ENCODE assay signal across 10 mouse cellular contexts in the genomic region with DNA sequence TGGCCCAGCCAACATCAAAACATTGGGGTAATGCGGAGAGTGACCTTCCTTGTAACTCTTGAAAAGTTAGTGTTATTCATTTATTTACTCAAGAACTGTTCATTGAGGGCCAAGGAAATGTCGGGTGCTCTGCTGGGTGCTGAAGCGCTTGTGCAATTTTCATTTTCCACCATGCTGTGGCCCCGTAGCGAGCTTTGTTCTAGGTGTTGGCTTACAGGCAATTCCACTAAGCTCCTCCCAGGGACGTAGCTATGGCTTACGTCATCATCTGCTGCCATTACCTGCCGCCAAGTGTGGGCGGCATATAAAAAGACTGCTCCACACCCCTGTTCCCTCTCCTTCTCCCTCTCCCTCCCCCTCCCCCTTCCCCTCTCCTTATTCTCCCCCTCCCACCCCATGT. TPM values are rescaled to one million over a fixed set of nuclear protein-coding genes. Genes with fewer than 3 reads are reported as not detected.
A peak's percentile ranks its signal among the peaks of the same experiment; 100 is the strongest.
DNase-seq lines count a peak whose midpoint lies in the region; ATAC-seq and TF ChIP-seq lines count a peak whose summit lies in the region.
"Had no signal": no experiment of that assay in that cellular context is flagged by ENCODE, and none has a peak within 500 bp of the region (broad histone marks: within the 10 kb centered on the region; RNA-seq: fewer than 3 reads in every experiment).

No protein-coding gene starts in this region.

- no peak for DNase-seq in kidney, adult 2 months
- DNase-seq in kidney, adult 9 months = no peak
- peak; percentile 79 for DNase-seq in limb, embryonic 14.5 days (ENCODE audit: low spot score)
- no peak for DNase-seq in gastrocnemius, postnatal 4 days (ENCODE audit: low spot score in 2 of 2)
- DNase-seq in cerebellum, adult 9-10 months = no peak
- no peak for DNase-seq in kidney, postnatal 10 days

- H3K36me3 ChIP-seq in kidney, adult 2 months (ENCODE audit: control insufficient read depth, insufficient read depth, low read length) = no peaks in the 10 kb centered on the region
- no peaks in the 10 kb centered on the region for H3K36me3 ChIP-seq in embryonic facial prominence, embryonic 15.5 days
- H3K36me3 ChIP-seq in limb, embryonic 14.5 days (ENCODE audit: control insufficient read depth, insufficient read depth, low read length) = no peaks in the 10 kb centered on the region
- H3K36me3 ChIP-seq in neural tube, embryonic 12.5 days = no peaks in the 10 kb centered on the region

- no peak overlapping the region for H3K9ac ChIP-seq in embryonic facial prominence, embryonic 15.5 days
- H3K9ac ChIP-seq in limb, embryonic 14.5 days (ENCODE audit: low read depth, low read length, severe bottlenecking) = no peak overlapping the region
- no peak overlapping the region for H3K9ac ChIP-seq in neural tube, embryonic 12.5 days

- TF ChIP-seq CTCF in kidney, adult 2 months (conservative IDR thresholded peaks at IDR 0.05; ENCODE audit: insufficient read depth, insufficient read length, low read depth, low read length) = no peak

- H3K27ac ChIP-seq in kidney, adult 2 months (ENCODE audit: insufficient read depth, low read depth, low read length) = no peak overlapping the region
- H3K27ac ChIP-seq in embryonic facial prominence, embryonic 15.5 days (replicated peaks) = peak overlapping the region; percentile 61
- H3K27ac ChIP-seq in limb, embryonic 14.5 days (replicated peaks; ENCODE audit: low read depth, low read length) = peak overlapping the region; percentile 82
- H3K27ac ChIP-seq in neural tube, embryonic 12.5 days = no peak overlapping the region

- no peaks in the 10 kb centered on the region for H3K27me3 ChIP-seq in kidney, adult 2 months (replicated peaks; ENCODE audit: control insufficient read depth, insufficient read depth, low read length)
- no peaks in the 10 kb centered on the region for H3K27me3 ChIP-seq in embryonic facial prominence, embryonic 15.5 days
- no peaks in the 10 kb centered on the region for H3K27me3 ChIP-seq in limb, embryonic 14.5 days (ENCODE audit: control insufficient read depth, insufficient read depth, low read length)
- no peaks in the 10 kb centered on the region; the same call in 1 of the 2 replicates for H3K27me3 ChIP-seq in neural tube, embryonic 12.5 days (replicated peaks)

- peak overlapping the region; percentile 40 for H3K4me2 ChIP-seq in embryonic facial prominence, embryonic 15.5 days (replicated peaks)
- H3K4me2 ChIP-seq in limb, embryonic 14.5 days (replicated peaks; ENCODE audit: low read depth, low read length, severe bottlenecking) = peak overlapping the region; percentile 44
- H3K4me2 ChIP-seq in neural tube, embryonic 12.5 days (replicated peaks) = peak overlapping the region; percentile 37

- WGBS in kidney, adult 2 months = 6% methylated on average over 9 of the region's 9 CpGs
- 23% methylated on average over 9 of the region's 9 CpGs for WGBS in embryonic facial prominence, embryonic 15.5 days
- WGBS in limb, embryonic 14.5 days = 17% methylated on average over 9 of the region's 9 CpGs
- WGBS in neural tube, embryonic 12.5 days = 36% methylated on average over 9 of the region's 9 CpGs

- H3K4me1 ChIP-seq in kidney, adult 2 months (ENCODE audit: control insufficient read depth, insufficient read depth, low read length) = no peaks in the 10 kb centered on the region
- H3K4me1 ChIP-seq in embryonic facial prominence, embryonic 15.5 days = peaks cover 55% of the 10 kb centered on the region
- peaks cover 59% of the 10 kb centered on the region for H3K4me1 ChIP-seq in limb, embryonic 14.5 days (ENCODE audit: control insufficient read depth, insufficient read depth, low read length)
- H3K4me1 ChIP-seq in neural tube, embryonic 12.5 days = peaks cover 30% of the 10 kb centered on the region

- no peak for ATAC-seq in embryonic facial prominence, embryonic 15.5 days (ENCODE audit: insufficient number of reproducible peaks, low FRiP score, low TSS enrichment, low read depth)
- ATAC-seq in limb, embryonic 14.5 days (ENCODE audit: low FRiP score, low read depth) = no peak
- no peak for ATAC-seq in neural tube, embryonic 12.5 days (ENCODE audit: low FRiP score, low read depth)

- no peak for TF ChIP-seq POLR2A in kidney, adult 2 months (IDR thresholded peaks at IDR 0.05; ENCODE audit: low read depth, low read length)
- TF ChIP-seq POLR2A in limb, embryonic 14.5 days (IDR thresholded peaks at IDR 0.05; ENCODE audit: borderline replicate concordance, extremely low read depth, insufficient read depth, insufficient read length) = no peak

- no peaks in the 10 kb centered on the region for H3K9me3 ChIP-seq in embryonic facial prominence, embryonic 15.5 days (replicated peaks)
- H3K9me3 ChIP-seq in limb, embryonic 14.5 days (ENCODE audit: control insufficient read depth, low read length) = no peaks in the 10 kb centered on the region
- no peaks in the 10 kb centered on the region for H3K9me3 ChIP-seq in neural tube, embryonic 12.5 days

- H3K4me3 ChIP-seq in kidney, adult 2 months (ENCODE audit: insufficient read depth, low read depth, low read length) = peak overlapping the region; percentile 16; the same call in 1 of the 2 replicates
- H3K4me3 ChIP-seq in embryonic facial prominence, embryonic 15.5 days (replicated peaks) = peak overlapping the region; percentile 20
- 0 out of 2 replicates have a peak overlapping the region, but pooled peaks have one; percentile 7 for H3K4me3 ChIP-seq in limb, embryonic 14.5 days (replicated peaks; ENCODE audit: low read length)
- no peak overlapping the region for H3K4me3 ChIP-seq in neural tube, embryonic 12.5 days

RNA-seq across cellular contexts. Expression of gene Fzd2, which starts 29.2 kb away (rescaled TPM):
- polyA plus RNA-seq in kidney, adult 2 months (2012; rRNA removed) = 8.5 and 12.2 TPM in 2 replicates
- 45.8 and 47.6 TPM in 2 replicates for polyA plus RNA-seq in embryonic facial prominence, embryonic 15.5 days (2015; fragmentation: Nextera tagmentation; extraction: Ambion mirVana)
- 163 and 258 TPM in 2 replicates for polyA plus RNA-seq in limb, embryonic 14.5 days (2012; rRNA removed)
- 65.5 and 70.7 TPM in 2 replicates for polyA plus RNA-seq in limb, embryonic 14.5 days (2014; fragmentation: Nextera tagmentation; extraction: Ambion mirVana)
- polyA plus RNA-seq in neural tube, embryonic 12.5 days (2016; fragmentation: Nextera tagmentation; extraction: Ambion mirVana) = 38.2 and 44.0 TPM in 2 replicates
- total RNA-seq in gastrocnemius, postnatal 4 days (2021) = 10 to 100 TPM; 23.0 to 24.4 TPM

RNA-seq across cellular contexts. Expression of gene Meioc, which starts 30.1 kb away (rescaled TPM):
- polyA plus RNA-seq in kidney, adult 2 months (2012; rRNA removed) = not detected in 2 replicates
- 0.58 and 0.80 TPM in 2 replicates for polyA plus RNA-seq in embryonic facial prominence, embryonic 15.5 days (2015; fragmentation: Nextera tagmentation; extraction: Ambion mirVana)
- polyA plus RNA-seq in limb, embryonic 14.5 days (2012; rRNA removed) = 0.68 and 1.2 TPM in 2 replicates
- 0.91 and 1.00 TPM in 2 replicates for polyA plus RNA-seq in limb, embryonic 14.5 days (2014; fragmentation: Nextera tagmentation; extraction: Ambion mirVana)
- 0.58 and 0.60 TPM in 2 replicates for polyA plus RNA-seq in neural tube, embryonic 12.5 days (2016; fragmentation: Nextera tagmentation; extraction: Ambion mirVana)
- total RNA-seq in gastrocnemius, postnatal 4 days (2021) = under 1 TPM; 0.10 to 0.18 TPM
- total RNA-seq: heart, adult 8-10 months; neutrophil, adult 5-6 weeks had no signal

RNA-seq across cellular contexts. Expression of gene Gm11627, which starts 54.1 kb away (rescaled TPM):
- polyA plus RNA-seq in kidney, adult 2 months (2012; rRNA removed) = 0.59 and 0.68 TPM in 2 replicates
- polyA plus RNA-seq in embryonic facial prominence, embryonic 15.5 days (2015; fragmentation: Nextera tagmentation; extraction: Ambion mirVana) = 11.1 and 12.0 TPM in 2 replicates
- 5.5 and 7.2 TPM in 2 replicates for polyA plus RNA-seq in limb, embryonic 14.5 days (2012; rRNA removed)
- polyA plus RNA-seq in limb, embryonic 14.5 days (2014; fragmentation: Nextera tagmentation; extraction: Ambion mirVana) = 11.4 and 13.2 TPM in 2 replicates
- polyA plus RNA-seq in neural tube, embryonic 12.5 days (2016; fragmentation: Nextera tagmentation; extraction: Ambion mirVana) = 5.7 and 7.3 TPM in 2 replicates
- 1 to 10 TPM; 2.1 to 2.8 TPM for total RNA-seq in gastrocnemius, postnatal 4 days (2021)
- total RNA-seq: neutrophil, adult 5-6 weeks had no signal

Comparison
In these comparisons a context has a peak if more than half of its experiments do, and no peak if none do; other contexts are left out.
1. H3K27ac ChIP-seq: peak in embryonic facial prominence, embryonic 15.5 days (single experiment) and limb, embryonic 14.5 days (single experiment); none in kidney, adult 2 months (single experiment) and neural tube, embryonic 12.5 days (single experiment).
2. Peak in every context shown above with its lines, with median percentiles within 50 percentile points of each other: H3K4me2 ChIP-seq.